Mouse (Mus musculus) kidney, embryonic 15.5 days (tissue): ENCODE data around the gene Crot. TPM values are rescaled to one million over a fixed set of nuclear protein-coding genes. Genes with fewer than 3 reads are reported as not detected.
"Not testable (repeated sequence)": the region's sequence is repeated elsewhere in the genome, so short reads cannot be mapped to it uniquely, and the experiment has no call there.

ENCODE experiments used
- ATAC-seq: fragments of 200-750 bp; cut with Nextera tagmentation; replicated peaks from 2 replicates; pipeline ENCODE4 v1.8.0; 2017; ENCODE audit warnings: moderate TSS enrichment; ENCODE audit not compliant: low FRiP score
- H3K27ac ChIP-seq: fragments of 300-500 bp; sonication (generic); 2 replicates; pipeline ENCODE4 v1.5.1; 2015; ENCODE audit warnings: mild to moderate bottlenecking, inconsistent platforms
- H3K27me3 ChIP-seq: fragments of 300-500 bp; sonication (generic); 2 replicates; pipeline ENCODE4 v1.6.1; 2015; ENCODE audit warnings: inconsistent platforms
- H3K36me3 ChIP-seq: fragments of 300-500 bp; sonication (generic); 2 replicates; pipeline ENCODE4 v1.6.1; 2015; ENCODE audit warnings: inconsistent platforms
- H3K4me1 ChIP-seq: fragments of 300-500 bp; sonication (generic); 2 replicates; pipeline ENCODE4 v1.6.1; 2015; ENCODE audit warnings: inconsistent platforms
- H3K4me2 ChIP-seq: fragments of 300-500 bp; sonication (generic); 2 replicates; pipeline ENCODE4 v1.6.1; 2015; ENCODE audit warnings: moderate library complexity, mild to moderate bottlenecking, inconsistent platforms
- H3K4me3 ChIP-seq: fragments of 300-500 bp; sonication (generic); replicated peaks from 2 replicates; pipeline ENCODE4 v1.5.1; 2015; ENCODE audit warnings: mild to moderate bottlenecking, inconsistent platforms
- H3K9ac ChIP-seq: fragments of 300-500 bp; sonication (generic); 2 replicates; pipeline ENCODE4 v1.6.1; 2015; ENCODE audit warnings: mild to moderate bottlenecking, inconsistent platforms
- H3K9me3 ChIP-seq: fragments of 300-500 bp; sonication (generic); replicated peaks from 2 replicates; pipeline ENCODE4 v1.6.1; 2016; ENCODE audit warnings: inconsistent platforms
- WGBS: fragments of 180-500 bp; shearing (Covaris S2); methylation state at CpG from one replicate; pipeline ENCODE4 v1.1.7; 2015; ENCODE audit warnings: mixed read lengths; 5-methylcytosine and 5-hydroxymethylcytosine counted together
- polyA plus RNA-seq: library from polyadenylated mRNA; unstranded; fragments of >200 nt; fragmentation: Nextera tagmentation; extraction: Ambion mirVana; gene quantifications from 2 replicates; pipeline ENCODE4 v1.2.1, GENCODE M21; 2015

The Crot gene
- polyA plus RNA-seq, 1 experiment from 2014 or later = 47.9 TPM

GRCm38 (mm10) chr5:9032101-9032590 is 35.0 kb upstream of the Crot start:
- 77% methylated on average over 8 of the region's 8 CpGs for WGBS
- no peak overlapping the region for H3K9ac ChIP-seq
- no peak overlapping the region for H3K4me2 ChIP-seq
- no peaks in the 10 kb centered on the region for H3K36me3 ChIP-seq
- no peaks in the 10 kb centered on the region for H3K27me3 ChIP-seq
- no peak for ATAC-seq
- no peaks in the 10 kb centered on the region for H3K4me1 ChIP-seq
- no peaks in the 10 kb centered on the region for H3K9me3 ChIP-seq
- no peak overlapping the region for H3K4me3 ChIP-seq
- H3K27ac ChIP-seq = no peak overlapping the region

DNA sequence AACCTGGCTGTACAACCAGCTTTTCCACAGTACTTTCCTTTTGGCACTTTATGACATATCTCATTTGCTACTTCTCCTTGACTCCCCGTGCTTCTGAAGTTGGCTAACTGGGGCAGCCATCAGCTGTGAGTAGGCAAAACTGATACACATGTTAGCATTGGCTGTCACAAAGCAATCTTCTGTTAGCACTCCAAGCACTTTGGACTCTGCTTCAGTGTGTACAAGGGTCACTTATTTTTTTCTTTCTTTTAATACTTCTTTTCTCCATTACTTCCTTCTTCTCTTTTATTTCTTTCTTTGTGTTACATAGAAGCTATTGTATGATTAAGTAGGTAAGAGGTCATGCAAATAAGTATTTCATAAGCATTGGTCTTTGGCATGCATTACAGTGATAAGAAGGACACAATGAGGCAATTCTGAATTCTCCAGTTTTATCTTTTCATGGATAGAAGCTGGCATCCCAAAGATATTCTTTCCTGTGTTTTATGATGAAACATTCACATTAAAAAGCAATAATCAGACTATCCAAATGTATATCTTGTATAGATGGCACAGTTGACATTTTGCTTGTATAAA is 31.2 kb upstream of the Crot start:
- Histone ChIP-seq H3K4me2 (no peak overlapping the region), H3K4me1 (no peaks in the 10 kb centered on the region), H3K27me3 (no peaks in the 10 kb centered on the region), H3K9ac (no peak overlapping the region), H3K27ac (no peak overlapping the region), H3K4me3 (no peak overlapping the region), H3K9me3 (no peaks in the 10 kb centered on the region), H3K36me3 (no peaks in the 10 kb centered on the region)
- no peak for ATAC-seq
- 83% methylated on average over 1 of the region's 1 CpGs for WGBS

GRCm38 (mm10) chr5:9015352-9015751 is 18.2 kb upstream of the Crot start:
- no peak overlapping the region for H3K4me3 ChIP-seq
- H3K4me2 ChIP-seq = no peak overlapping the region
- ATAC-seq = no peak
- no peaks in the 10 kb centered on the region for H3K36me3 ChIP-seq
- no peak overlapping the region for H3K9ac ChIP-seq
- no peaks in the 10 kb centered on the region for H3K4me1 ChIP-seq
- H3K27ac ChIP-seq = no peak overlapping the region
- 73% methylated on average over 3 of the region's 3 CpGs for WGBS
- no peaks in the 10 kb centered on the region for H3K27me3 ChIP-seq
- no peaks in the 10 kb centered on the region for H3K9me3 ChIP-seq

GRCm38 (mm10) chr5:9014774-9015173 is 17.6 kb upstream of the Crot start:
- Histone ChIP-seq H3K27me3 (no peaks in the 10 kb centered on the region), H3K9me3 (no peaks in the 10 kb centered on the region), H3K4me1 (no peaks in the 10 kb centered on the region), H3K4me3 (no peak overlapping the region), H3K9ac (no peak overlapping the region), H3K27ac (no peak overlapping the region), H3K4me2 (no peak overlapping the region), H3K36me3 (no peaks in the 10 kb centered on the region)
- 53% methylated on average over 3 of the region's 3 CpGs for WGBS
- no peak for ATAC-seq

DNA sequence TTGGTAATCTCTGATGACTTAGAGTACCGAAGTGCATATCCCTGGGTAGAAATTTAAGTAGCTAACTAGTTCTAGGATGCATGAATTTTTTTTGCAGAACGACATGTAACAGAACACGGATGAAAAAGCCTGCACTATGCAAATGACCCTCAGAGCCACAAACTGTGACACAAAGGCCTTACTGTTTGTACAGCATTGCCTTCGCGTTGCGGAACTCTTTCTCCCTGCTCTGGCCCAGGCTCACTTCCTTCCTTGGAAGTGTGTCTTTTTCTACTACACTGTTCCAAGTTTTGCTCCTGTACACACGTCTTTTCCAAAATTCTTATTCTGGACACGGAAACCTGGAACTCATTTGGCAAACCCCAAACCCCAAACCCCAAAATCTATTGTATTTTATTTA is 14.2 kb upstream of the Crot start:
- Histone ChIP-seq H3K4me1 (no peaks in the 10 kb centered on the region), H3K36me3 (no peaks in the 10 kb centered on the region), H3K9me3 (no peaks in the 10 kb centered on the region), H3K27me3 (no peaks in the 10 kb centered on the region), H3K27ac (no peak overlapping the region), H3K9ac (no peak overlapping the region), H3K4me2 (no peak overlapping the region), H3K4me3 (no peak overlapping the region)
- ATAC-seq = no peak
- 61% methylated on average over 8 of the region's 8 CpGs for WGBS

DNA sequence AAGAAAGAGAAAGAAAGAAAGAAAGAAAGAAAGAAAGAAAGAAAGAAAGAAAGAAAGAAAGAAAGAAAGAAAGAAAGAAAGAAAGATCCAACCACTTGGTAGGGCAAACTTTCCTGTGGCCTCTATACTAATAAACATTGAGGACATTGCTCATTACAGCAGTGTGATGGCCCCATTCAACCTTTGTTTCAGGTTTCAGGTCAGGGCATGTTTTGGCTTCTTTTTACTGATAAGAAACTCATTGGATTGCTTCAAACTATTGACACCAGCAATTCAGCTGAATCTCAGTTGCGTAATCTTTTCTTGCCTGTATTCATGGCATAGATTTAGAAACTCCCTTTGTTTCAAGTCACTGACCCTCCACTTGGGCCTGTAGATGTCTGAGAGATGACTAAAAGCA is 13.0 kb upstream of the Crot start:
- Histone ChIP-seq H3K9ac (no peak overlapping the region), H3K9me3 (no peaks in the 10 kb centered on the region), H3K36me3 (no peaks in the 10 kb centered on the region), H3K4me1 (no peaks in the 10 kb centered on the region), H3K4me3 (no peak overlapping the region), H3K4me2 (no peak overlapping the region), H3K27me3 (no peaks in the 10 kb centered on the region), H3K27ac (no peak overlapping the region)
- WGBS = 94% methylated on average over 1 of the region's 1 CpGs
- no peak for ATAC-seq

GRCm38 (mm10) chr5:9006585-9006984 is 9.5 kb upstream of the Crot start:
- H3K4me1 ChIP-seq, ATAC-seq, H3K4me2 ChIP-seq, H3K36me3 ChIP-seq, H3K27ac ChIP-seq, H3K27me3 ChIP-seq, H3K9ac ChIP-seq, H3K9me3 ChIP-seq, H3K4me3 ChIP-seq: not testable (repeated sequence)
- WGBS = 71% methylated on average over 3 of the region's 3 CpGs

- not testable (repeated sequence) for H3K4me2 ChIP-seq, H3K9ac ChIP-seq, H3K27me3 ChIP-seq, H3K9me3 ChIP-seq, ATAC-seq, H3K4me3 ChIP-seq, H3K36me3 ChIP-seq
- Histone ChIP-seq H3K27ac (0 out of 2 replicates have a peak overlapping the region, but pooled peaks have one; percentile 37), H3K4me1 (peaks cover 13% of the 10 kb centered on the region)
- 42% methylated on average over 7 of the region's 7 CpGs for WGBS
Measured at GRCm38 (mm10) chr5:9000006-9000405, 2.9 kb upstream of the Crot start.

- Histone ChIP-seq H3K4me3 (no peak overlapping the region), H3K9ac (no peak overlapping the region), H3K27ac (peak overlapping the region; percentile 37; the same call in 1 of the 2 replicates), H3K9me3 (no peaks in the 10 kb centered on the region), H3K4me2 (no peak overlapping the region), H3K27me3 (no peaks in the 10 kb centered on the region), H3K36me3 (no peaks in the 10 kb centered on the region), H3K4me1 (peaks cover 13% of the 10 kb centered on the region)
- no peak for ATAC-seq
- WGBS = 71% methylated on average over 4 of the region's 4 CpGs
Measured at GRCm38 (mm10) chr5:8999108-8999507, 2.0 kb upstream of the Crot start.

DNA sequence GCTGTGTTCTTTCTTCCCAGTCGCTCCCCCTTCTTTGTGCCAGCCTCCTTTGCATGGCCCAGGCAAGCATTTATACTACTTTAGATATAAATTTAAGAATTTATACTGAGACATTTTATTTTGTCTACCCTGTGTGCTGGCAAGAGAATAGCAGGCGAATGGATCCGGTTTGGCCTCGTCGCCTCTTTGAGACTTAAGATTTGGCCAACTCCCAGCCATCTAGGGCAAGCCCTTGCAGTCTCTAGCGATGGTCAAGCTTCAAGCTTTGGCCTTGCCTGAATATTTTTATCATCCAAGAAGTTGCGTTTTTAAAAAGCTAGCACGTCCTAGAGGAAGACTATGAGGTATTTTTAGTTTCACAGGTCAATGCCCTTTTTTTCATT is 380 bp upstream of the Crot start:
- peak overlapping the region; percentile 70 for H3K4me2 ChIP-seq

DNA sequence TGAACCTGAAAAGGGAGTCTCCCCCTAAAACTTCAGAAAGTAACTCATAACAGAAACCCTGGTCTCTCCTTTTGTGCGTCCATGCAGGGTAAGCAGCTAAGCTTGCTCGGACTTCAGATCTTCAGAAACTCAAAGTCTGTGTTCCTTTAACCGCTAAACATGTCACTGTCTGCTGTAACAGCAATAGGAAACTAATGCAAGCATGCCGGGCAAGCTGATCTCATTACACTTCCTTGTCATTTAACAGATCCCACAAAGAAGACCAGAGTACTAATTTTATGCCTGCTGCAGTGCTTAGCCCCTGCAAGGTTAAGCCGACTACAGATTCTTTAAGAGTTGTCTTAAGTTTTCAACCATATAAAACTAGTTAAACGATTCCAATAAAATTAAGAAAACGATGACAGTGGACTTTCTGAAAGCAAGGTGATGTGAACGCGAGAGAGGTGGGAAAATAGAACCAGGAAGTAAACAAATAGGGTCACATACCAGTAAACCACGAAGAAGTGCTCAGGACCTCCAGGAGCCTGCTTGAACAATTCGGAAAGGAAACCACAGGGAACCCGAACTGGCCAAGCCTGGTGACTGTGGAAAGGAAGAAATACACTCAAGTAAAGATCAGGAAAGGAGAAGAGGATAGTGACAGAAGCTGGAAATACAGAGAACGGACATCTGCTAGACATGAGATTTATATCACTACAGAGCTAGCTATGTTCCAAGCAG is 998 bp downstream of the Crot start:
- WGBS = 11% methylated on average over 13 of the region's 13 CpGs
- Histone ChIP-seq H3K4me3 (peak overlapping the region; percentile 76), H3K27me3 (no peaks in the 10 kb centered on the region), H3K27ac (peak overlapping the region; percentile 89), H3K9ac (peak overlapping the region; percentile 67), H3K36me3 (peaks cover 27% of the 10 kb centered on the region), H3K9me3 (no peaks in the 10 kb centered on the region), H3K4me1 (peaks cover 13% of the 10 kb centered on the region), H3K4me2 (peak overlapping the region; percentile 70)
- no peak for ATAC-seq

More for the DNA sequence above, 380 bp upstream of the Crot start:
- Histone ChIP-seq H3K4me3 (peak overlapping the region; percentile 76), H3K36me3 (peaks cover 14% of the 10 kb centered on the region), H3K9ac (peak overlapping the region; percentile 67), H3K27ac (peak overlapping the region; percentile 89), H3K9me3 (no peaks in the 10 kb centered on the region), H3K27me3 (no peaks in the 10 kb centered on the region), H3K4me1 (peaks cover 13% of the 10 kb centered on the region)
- ATAC-seq = peak; percentile 19
- WGBS = 8% methylated on average over 8 of the region's 8 CpGs

- H3K9ac ChIP-seq = no peak overlapping the region
- no peak overlapping the region for H3K4me2 ChIP-seq
- H3K4me3 ChIP-seq = no peak overlapping the region
- ATAC-seq = no peak
- peaks cover 54% of the 10 kb centered on the region for H3K36me3 ChIP-seq
- H3K9me3 ChIP-seq = no peaks in the 10 kb centered on the region
- H3K27ac ChIP-seq = no peak overlapping the region
- WGBS = 93% methylated on average over 16 of the region's 16 CpGs
- no peaks in the 10 kb centered on the region for H3K27me3 ChIP-seq
- H3K4me1 ChIP-seq = peaks cover 10% of the 10 kb centered on the region; the same call in 1 of the 2 replicates
Measured at GRCm38 (mm10) chr5:8991626-8992025, 5.5 kb downstream of the Crot start.
